Mouse (Mus musculus) regulatory T cell (primary cell): ENCODE data around the gene 4933405L10Rik.

Source experiments
- in situ Hi-C: fragments of 300-600 bp; cut with MboI, MseI; formaldehyde crosslinking; loops from one replicate; pipeline ENCODE4 v1.15.1; 2025; ENCODE audit warnings: high pct_unique_total_duplicates

4933405L10Rik gene

GRCm38 (mm10) chr8:105707498-105708403 lies at the start of gene 4933405L10Rik, which contains the start of gene Enkd1:
4933405L10Rik (plus strand) TSS chr8:105707655.
Enkd1 (minus strand) TSS chr8:105708210.
- in situ Hi-C loops, result no loop called here

GRCm38 (mm10) chr8:105661167-105661566 lies 46.3 kb upstream of the 4933405L10Rik start:
- in situ Hi-C loops, result no loop called here

GRCm38 (mm10) chr8:105677891-105678290 lies 29.6 kb upstream of the 4933405L10Rik start:
- in situ Hi-C loops, result no loop called here

- in situ Hi-C loops, result loop anchor here (5.0 kb wide), 1 partner anchor 68 kb away; no protein-coding TSS in a partner anchor
These were observed 22.1 kb upstream of the 4933405L10Rik start for GRCm38 (mm10) chr8:105685325-105685724.

- in situ Hi-C loops, result loop anchor here (5.0 kb wide), 1 partner anchor 69 kb away; no protein-coding TSS in a partner anchor
These were observed 21.6 kb upstream of the 4933405L10Rik start, which contains the start of gene Carmil2 for GRCm38 (mm10) chr8:105685796-105686308. Carmil2 (plus strand) TSS chr8:105686274.

- in situ Hi-C loops, result loop anchor here (5.0 kb wide), 1 partner anchor 69 kb away; no protein-coding TSS in a partner anchor
These were observed 20.9 kb upstream of the 4933405L10Rik start for GRCm38 (mm10) chr8:105686551-105686950.

GRCm38 (mm10) chr8:105687512-105687911 lies 19.9 kb upstream of the 4933405L10Rik start:
- in situ Hi-C loops, result loop anchor here (5.0 kb wide), 1 partner anchor 70 kb away; no protein-coding TSS in a partner anchor

GRCm38 (mm10) chr8:105688242-105688752 lies 19.2 kb upstream of the 4933405L10Rik start:
- in situ Hi-C loops, result loop anchor here (5.0 kb wide), 1 partner anchor 71 kb away; no protein-coding TSS in a partner anchor

- in situ Hi-C loops, result loop anchor here (5.0 kb wide), 1 partner anchor 72 kb away; no protein-coding TSS in a partner anchor
These were observed 18.0 kb upstream of the 4933405L10Rik start for GRCm38 (mm10) chr8:105689256-105689982.

- in situ Hi-C loops, result loop anchor here (5.0 kb wide), 1 partner anchor 73 kb away; no protein-coding TSS in a partner anchor
These were observed 17.5 kb upstream of the 4933405L10Rik start for GRCm38 (mm10) chr8:105689983-105690360.

GRCm38 (mm10) chr8:105690978-105691377 lies 16.5 kb upstream of the 4933405L10Rik start:
- in situ Hi-C loops, result no loop called here

GRCm38 (mm10) chr8:105692449-105693182 lies 14.8 kb upstream of the 4933405L10Rik start:
- in situ Hi-C loops, result no loop called here

- in situ Hi-C loops, result no loop called here
These were observed 13.8 kb upstream of the 4933405L10Rik start for GRCm38 (mm10) chr8:105693648-105694047.

- in situ Hi-C loops, result no loop called here
These were observed 13.2 kb upstream of the 4933405L10Rik start for GRCm38 (mm10) chr8:105694051-105694799.

- in situ Hi-C loops, result no loop called here
These were observed 12.2 kb upstream of the 4933405L10Rik start for GRCm38 (mm10) chr8:105695080-105695780.

GRCm38 (mm10) chr8:105697196-105697780 lies 10.2 kb upstream of the 4933405L10Rik start:
- in situ Hi-C loops, result no loop called here

- in situ Hi-C loops, result no loop called here
These were observed 8.7 kb upstream of the 4933405L10Rik start for GRCm38 (mm10) chr8:105698734-105699133.

GRCm38 (mm10) chr8:105699488-105700215 lies 7.8 kb upstream of the 4933405L10Rik start:
- in situ Hi-C loops, result no loop called here
